Mouse (Mus musculus): ENCODE results near the gene Kif3b.

Gene Kif3b

GRCm38 (mm10) chr2:153298460-153298859 is 7.2 kb downstream of the Kif3b start:
- DNase-seq (ENCODE audit: low read depth) = no peak

DNA sequence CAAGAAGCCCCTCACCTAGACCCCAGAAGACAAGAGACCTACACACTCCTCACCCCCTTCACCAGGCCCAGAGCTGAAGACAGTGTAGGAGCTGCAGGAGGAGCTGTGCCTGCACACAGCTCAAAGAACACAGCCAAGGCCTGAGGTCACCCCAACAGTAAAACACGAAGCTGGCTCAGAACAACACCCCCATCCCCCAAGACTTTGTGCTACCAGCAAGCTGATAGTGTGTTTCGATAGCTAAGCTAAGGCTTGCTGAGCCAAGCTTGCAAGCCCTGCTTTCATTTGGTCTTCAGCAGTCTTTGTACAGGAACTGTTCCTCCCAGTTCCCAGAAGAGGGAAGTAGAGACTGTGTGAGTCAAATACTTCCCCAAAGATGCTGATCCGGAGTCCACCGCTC is 7.7 kb downstream of the Kif3b start:
- no peak for DNase-seq (ENCODE audit: low read depth)

- DNase-seq (ENCODE audit: low read depth) = no peak
Observed at GRCm38 (mm10) chr2:153301123-153301522, 9.9 kb downstream of the Kif3b start.

GRCm38 (mm10) chr2:153305240-153305639 is 14.0 kb downstream of the Kif3b start:
- no peak for DNase-seq (ENCODE audit: low read depth)

DNA sequence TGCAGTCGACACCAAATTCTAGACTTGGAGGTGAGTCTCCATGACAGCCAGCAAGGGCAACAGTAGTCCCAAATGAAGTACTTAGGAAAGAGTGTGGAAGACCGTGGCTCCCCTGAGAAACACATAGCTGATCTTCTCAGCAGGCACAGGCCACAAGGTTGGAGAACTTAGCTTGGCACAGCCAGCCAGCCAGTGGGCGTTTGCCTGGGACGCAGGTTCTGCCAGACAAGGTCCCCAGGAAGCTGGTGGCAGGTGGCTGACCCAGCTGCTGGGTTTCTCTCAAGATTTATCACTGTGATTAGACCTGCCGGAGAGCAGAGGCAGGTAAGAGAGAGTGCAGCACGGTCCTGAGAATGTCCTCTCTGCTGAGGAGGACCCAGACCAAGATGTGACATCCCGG is 17.4 kb downstream of the Kif3b start:
- DNase-seq (ENCODE audit: low read depth) = no peak

DNA sequence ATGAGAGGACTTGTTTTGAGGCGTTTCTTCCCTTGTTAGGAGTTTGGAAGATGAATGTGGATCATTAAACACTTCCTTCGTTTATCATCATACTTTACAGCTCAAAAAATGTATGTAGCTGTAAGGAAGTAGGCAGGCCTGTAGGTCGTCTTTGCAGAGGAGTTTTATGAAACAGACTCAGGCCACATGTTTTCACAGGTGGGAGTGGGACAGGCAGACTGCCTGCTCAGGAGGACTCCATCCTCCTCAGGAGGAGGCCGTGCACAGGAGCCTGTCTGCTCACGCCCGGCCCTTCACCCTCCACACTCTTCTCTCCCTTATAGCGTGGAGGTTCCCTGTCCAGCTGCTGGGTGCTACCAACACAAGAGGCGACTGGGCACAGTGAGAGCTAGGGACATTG is 17.9 kb downstream of the Kif3b start:
- no peak for DNase-seq (ENCODE audit: low read depth)

GRCm38 (mm10) chr2:153310228-153310627 is 19.0 kb downstream of the Kif3b start:
- peak; percentile 39 for DNase-seq (ENCODE audit: low read depth)

- DNase-seq (ENCODE audit: low read depth) = no peak
Observed at GRCm38 (mm10) chr2:153312884-153313283, 21.7 kb downstream of the Kif3b start.

- DNase-seq (ENCODE audit: low read depth) = no peak
Observed at GRCm38 (mm10) chr2:153318408-153318807, 27.2 kb downstream of the Kif3b start.

GRCm38 (mm10) chr2:153319036-153319643 is 27.9 kb downstream of the Kif3b start:
- no peak for DNase-seq (ENCODE audit: low read depth)

DNA sequence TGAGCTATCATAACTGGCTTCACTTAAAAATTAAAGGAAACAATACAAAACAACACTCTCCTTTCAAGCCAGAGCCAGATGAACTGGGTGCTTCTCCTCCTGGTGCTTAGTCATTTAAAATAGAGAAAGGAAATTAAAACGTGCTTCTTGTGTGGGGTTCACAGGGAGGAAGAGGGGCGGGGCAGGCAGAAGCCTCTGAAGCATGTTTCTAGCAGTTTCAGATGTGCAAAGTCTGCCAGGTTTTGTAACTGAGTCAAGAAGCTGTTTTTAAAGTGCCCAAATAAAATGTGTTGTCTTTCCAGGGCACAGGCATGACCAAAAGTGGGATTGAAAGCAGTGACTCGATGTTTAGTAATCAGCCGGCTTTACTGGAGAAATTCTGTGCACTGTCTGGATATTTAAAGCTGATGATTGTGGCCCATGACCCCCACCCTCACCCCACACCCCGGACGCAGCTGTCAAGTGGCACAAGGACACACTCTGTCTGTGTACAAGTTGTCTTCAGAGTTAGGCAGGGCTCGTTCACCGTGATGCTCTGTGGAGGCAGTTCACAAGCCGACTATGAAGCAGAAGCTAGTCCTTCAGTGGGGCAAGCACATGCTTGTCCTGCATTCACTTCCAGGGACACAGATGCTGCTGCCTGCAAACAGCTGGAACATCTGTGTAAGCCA is 34.6 kb downstream of the Kif3b start:
- no peak for DNase-seq (ENCODE audit: low read depth)

DNA sequence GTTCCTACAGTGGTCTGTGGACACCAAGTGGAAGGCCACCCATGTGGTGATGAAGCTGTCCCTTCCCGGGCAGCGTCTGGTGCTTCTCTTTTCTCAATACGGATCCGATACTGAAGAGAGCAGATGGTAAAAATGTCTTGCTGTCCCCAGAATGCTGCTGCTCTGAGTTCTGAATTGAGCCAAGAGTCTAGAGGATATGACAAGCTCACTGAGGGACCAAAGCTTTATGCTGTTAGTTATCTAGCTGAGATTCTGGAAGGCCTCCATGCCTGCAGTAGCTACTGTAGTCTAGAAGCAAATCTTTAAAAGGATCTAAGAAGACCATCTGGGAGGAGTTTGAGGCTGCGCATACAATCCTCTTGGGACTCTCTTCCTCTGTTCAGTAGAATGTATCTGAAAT is 41.1 kb downstream of the Kif3b start:
- no peak for DNase-seq (ENCODE audit: low read depth)

- no peak for DNase-seq (ENCODE audit: low read depth)
Observed at GRCm38 (mm10) chr2:153332981-153333380, 41.8 kb downstream of the Kif3b start.

DNA sequence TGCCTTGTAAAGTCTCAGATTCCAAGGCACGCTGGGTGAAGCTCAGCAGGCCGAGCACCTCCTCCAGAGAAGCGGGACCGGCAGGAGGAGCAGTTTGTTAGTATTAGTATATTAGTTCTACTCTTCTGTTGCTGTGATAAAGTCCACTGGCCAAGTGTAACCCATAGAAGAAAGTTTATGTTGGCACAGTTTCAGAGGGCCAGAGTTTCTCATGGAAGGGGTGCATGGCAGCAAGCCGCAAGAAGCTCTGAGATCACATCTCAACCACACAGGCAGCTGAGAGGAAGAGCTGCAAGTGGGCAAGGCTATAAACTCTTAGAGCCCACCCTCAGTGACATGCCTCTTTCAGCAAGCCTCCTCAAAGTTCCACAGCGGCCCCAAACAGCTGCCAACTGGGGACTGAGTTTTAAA is 42.6 kb downstream of the Kif3b start:
- DNase-seq (ENCODE audit: low read depth) = no peak

DNA sequence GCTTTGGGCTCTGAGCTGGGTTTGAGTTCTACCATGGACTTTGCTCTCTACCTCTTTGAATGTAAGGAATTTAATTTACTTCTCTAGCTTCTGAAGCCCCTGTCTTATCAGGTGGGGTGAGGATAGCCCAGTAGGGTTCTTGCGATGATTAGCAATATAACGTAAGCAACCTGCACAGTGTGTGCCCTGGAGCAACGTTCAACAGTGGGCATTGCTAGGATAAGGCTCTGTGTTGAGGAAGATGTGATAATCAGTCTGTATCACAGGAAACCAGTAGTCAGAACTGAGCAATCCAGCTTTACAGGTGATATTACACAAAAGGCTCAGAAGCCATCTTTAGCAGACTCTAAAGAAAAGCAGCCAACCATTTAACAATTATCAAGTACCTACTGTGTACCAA is 43.1 kb downstream of the Kif3b start:
- DNase-seq (ENCODE audit: low read depth) = no peak

DNA sequence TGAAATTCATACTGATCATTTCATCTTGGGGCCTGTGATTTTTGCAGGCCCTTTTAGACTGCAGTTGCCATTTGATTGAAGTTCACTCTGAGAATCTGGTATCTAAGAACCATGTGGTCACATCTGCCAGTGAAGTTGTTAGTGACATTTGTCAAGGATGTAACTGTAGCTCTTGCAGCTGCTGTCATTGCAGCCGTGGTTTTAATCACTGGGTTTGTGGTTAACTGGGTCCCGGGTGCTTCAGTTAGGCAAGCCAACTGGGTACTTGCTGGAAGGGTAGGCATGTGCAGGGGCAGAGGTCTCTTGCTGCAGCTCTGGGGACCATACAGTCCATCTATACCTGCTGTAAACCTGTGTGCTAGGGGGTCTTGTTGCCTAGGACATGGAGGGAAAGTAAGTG is 44.9 kb downstream of the Kif3b start:
- no peak for DNase-seq (ENCODE audit: low read depth)

- DNase-seq (ENCODE audit: low read depth) = peak; percentile 87
Observed at GRCm38 (mm10) chr2:153338361-153339350, 47.4 kb downstream of the Kif3b start.

DNA sequence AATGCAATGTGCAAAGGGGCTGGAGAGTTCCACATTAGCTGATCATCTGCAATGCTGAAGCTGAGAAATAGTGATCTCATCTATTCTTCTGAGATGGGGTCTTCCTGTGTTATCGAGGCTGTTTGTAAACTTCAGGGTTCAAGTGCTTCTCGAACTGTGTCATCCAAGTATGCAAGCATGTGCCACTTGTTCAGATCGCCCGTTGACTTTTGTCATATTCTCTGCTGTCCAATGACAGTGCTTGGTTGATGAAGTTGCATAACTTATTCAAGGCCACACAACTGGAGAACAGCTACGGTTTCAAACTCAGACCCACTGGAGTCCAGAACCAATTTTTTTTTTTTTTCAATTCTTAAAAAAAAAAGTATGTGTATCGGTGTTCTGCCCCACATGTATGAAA is 51.0 kb downstream of the Kif3b start:
- no peak for DNase-seq (ENCODE audit: low read depth)

GRCm38 (mm10) chr2:153342602-153343001 is 51.4 kb downstream of the Kif3b start:
- DNase-seq (ENCODE audit: low read depth) = no peak

DNA sequence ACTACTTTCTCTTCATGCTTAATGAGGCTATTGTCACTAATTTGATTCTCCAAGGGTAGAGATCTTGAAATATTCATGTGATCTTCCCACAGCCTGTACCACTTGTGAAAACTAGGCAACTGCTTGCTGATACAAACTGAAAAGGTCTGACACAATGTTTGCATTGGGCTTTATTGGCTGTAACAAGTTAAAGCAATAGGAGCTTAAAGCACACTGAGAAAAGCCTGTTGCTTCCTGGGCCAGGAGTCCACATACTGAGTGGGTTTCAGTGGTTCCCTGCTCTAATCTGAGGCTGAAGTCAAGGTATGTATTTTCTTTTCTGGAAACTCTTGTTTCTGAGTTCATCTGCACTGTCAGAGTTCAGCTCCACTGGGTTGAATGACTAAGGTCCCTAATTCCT is 52.0 kb downstream of the Kif3b start:
- DNase-seq (ENCODE audit: low read depth) = no peak

GRCm38 (mm10) chr2:153345071-153345453 is 53.8 kb downstream of the Kif3b start:
- no peak for DNase-seq (ENCODE audit: low read depth)

- peak; percentile 97 for DNase-seq (ENCODE audit: low read depth)
Observed at GRCm38 (mm10) chr2:153345454-153346220, 54.4 kb downstream of the Kif3b start, which contains the start of gene Asxl1. Asxl1 (plus strand) TSS chr2:153345829.
